Mouse (Mus musculus): ENCODE results near the gene Med15. TPM values are rescaled to one million over a fixed set of nuclear protein-coding genes. Genes with fewer than 3 reads are reported as not detected.

The Med15 gene
- polyA plus RNA-seq, 1 experiment from 2014 or later: 50.9 TPM

- DNase-seq (ENCODE audit: low spot score): no peak
- WGBS: 76% methylated on average over 2 of the region's 2 CpGs
- Histone ChIP-seq H3K4me1 (replicated peaks; ENCODE audit: control insufficient read depth, insufficient read depth, low read length) (no peaks in the 10 kb centered on the region), H3K4me3 (ENCODE audit: low read depth, low read length) (no peak overlapping the region), H3K4me2 (ENCODE audit: low read depth, low read length, severe bottlenecking) (no peak overlapping the region), H3K27ac (ENCODE audit: low read depth, low read length) (no peak overlapping the region), H3K9me3 (ENCODE audit: control insufficient read depth, low read length) (no peaks in the 10 kb centered on the region), H3K9ac (ENCODE audit: low read length) (no peak overlapping the region), H3K36me3 (ENCODE audit: control insufficient read depth, insufficient read depth, low read length) (no peaks in the 10 kb centered on the region), H3K27me3 (ENCODE audit: control insufficient read depth, insufficient read depth, low read length) (no peaks in the 10 kb centered on the region)
- no peak for ATAC-seq (replicated peaks; ENCODE audit: low FRiP score)
Observed at GRCm38 (mm10) chr16:17701043-17701405, 31.7 kb downstream of the Med15 start.

GRCm38 (mm10) chr16:17700386-17701042 is 32.2 kb downstream of the Med15 start:
- H3K4me1 ChIP-seq (replicated peaks; ENCODE audit: control insufficient read depth, insufficient read depth, low read length): no peaks in the 10 kb centered on the region
- H3K9ac ChIP-seq (ENCODE audit: low read length): no peak overlapping the region
- DNase-seq (ENCODE audit: low spot score) (no peak), ATAC-seq (replicated peaks; ENCODE audit: low FRiP score) (no peak)
- no peak overlapping the region for H3K4me2 ChIP-seq (ENCODE audit: low read depth, low read length, severe bottlenecking)
- no peak overlapping the region for H3K27ac ChIP-seq (ENCODE audit: low read depth, low read length)
- H3K4me3 ChIP-seq (ENCODE audit: low read depth, low read length): no peak overlapping the region
- no peaks in the 10 kb centered on the region for H3K27me3 ChIP-seq (ENCODE audit: control insufficient read depth, insufficient read depth, low read length)
- 93% methylated on average over 3 of the region's 3 CpGs for WGBS
- no peaks in the 10 kb centered on the region for H3K36me3 ChIP-seq (ENCODE audit: control insufficient read depth, insufficient read depth, low read length)
- H3K9me3 ChIP-seq (ENCODE audit: control insufficient read depth, low read length): no peaks in the 10 kb centered on the region

DNA sequence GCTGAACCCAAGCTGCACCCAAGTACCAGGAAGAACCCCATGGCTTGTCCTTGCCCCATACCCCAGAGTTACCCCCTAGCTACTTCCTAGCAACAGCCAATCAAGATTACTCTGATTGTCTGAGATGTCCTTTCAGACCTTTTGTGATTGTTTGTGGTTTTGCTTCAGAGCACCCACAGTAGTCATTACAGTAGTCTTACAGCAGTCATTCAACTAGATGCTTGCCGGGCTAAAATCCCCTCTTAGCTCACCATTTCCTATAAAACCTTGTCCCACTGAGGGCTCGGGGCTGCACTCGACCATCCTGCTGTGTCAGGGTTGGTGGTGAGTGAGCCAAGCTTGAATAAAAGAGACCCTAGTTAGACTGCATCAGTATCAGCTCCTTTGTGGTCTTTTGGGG is 37.8 kb downstream of the Med15 start:
- DNase-seq (ENCODE audit: low spot score): no peak
- no peaks in the 10 kb centered on the region for H3K27me3 ChIP-seq (ENCODE audit: control insufficient read depth, insufficient read depth, low read length)
- H3K4me1 ChIP-seq (replicated peaks; ENCODE audit: control insufficient read depth, insufficient read depth, low read length): no peaks in the 10 kb centered on the region
- H3K9ac ChIP-seq (ENCODE audit: low read length): no peak overlapping the region
- no peaks in the 10 kb centered on the region for H3K36me3 ChIP-seq (ENCODE audit: control insufficient read depth, insufficient read depth, low read length)
- WGBS: 82% methylated on average over 3 of the region's 3 CpGs
- H3K27ac ChIP-seq (ENCODE audit: low read depth, low read length): no peak overlapping the region
- no peak for ATAC-seq (replicated peaks; ENCODE audit: low FRiP score)
- no peaks in the 10 kb centered on the region for H3K9me3 ChIP-seq (ENCODE audit: control insufficient read depth, low read length)
- H3K4me2 ChIP-seq (ENCODE audit: low read depth, low read length, severe bottlenecking): no peak overlapping the region
- H3K4me3 ChIP-seq (ENCODE audit: low read depth, low read length): no peak overlapping the region

DNA sequence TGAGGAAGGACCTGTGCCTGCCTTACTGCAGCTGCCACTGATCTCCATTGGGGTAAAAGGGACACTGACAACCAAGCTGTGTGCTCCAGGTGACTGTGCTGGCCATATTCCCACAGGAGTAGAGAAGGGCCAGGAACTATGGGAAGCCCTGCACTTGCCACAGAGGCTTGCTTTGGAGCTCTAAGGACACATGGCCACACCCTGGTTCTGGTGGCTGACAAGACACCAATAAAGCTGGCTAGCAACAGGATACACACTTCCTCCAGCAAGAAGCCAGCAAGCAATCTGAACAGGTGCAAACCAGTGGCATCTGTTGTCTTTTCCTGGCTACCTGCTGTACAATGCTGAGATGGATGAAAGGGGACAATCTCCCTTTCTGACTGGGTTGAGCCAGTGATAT is 62.8 kb downstream of the Med15 start:
- ATAC-seq (replicated peaks; ENCODE audit: low FRiP score): no peak
- no peak for DNase-seq (ENCODE audit: low spot score)
- no peaks in the 10 kb centered on the region for H3K9me3 ChIP-seq (ENCODE audit: control insufficient read depth, low read length)
- no peak overlapping the region for H3K27ac ChIP-seq (ENCODE audit: low read depth, low read length)
- no peaks in the 10 kb centered on the region; the same call in 1 of the 2 replicates for H3K36me3 ChIP-seq (ENCODE audit: control insufficient read depth, insufficient read depth, low read length)
- H3K9ac ChIP-seq (ENCODE audit: low read length): no peak overlapping the region
- H3K27me3 ChIP-seq (ENCODE audit: control insufficient read depth, insufficient read depth, low read length): no peaks in the 10 kb centered on the region
- no peaks in the 10 kb centered on the region for H3K4me1 ChIP-seq (replicated peaks; ENCODE audit: control insufficient read depth, insufficient read depth, low read length)
- H3K4me3 ChIP-seq (ENCODE audit: low read depth, low read length): no peak overlapping the region
- no peak overlapping the region for H3K4me2 ChIP-seq (ENCODE audit: low read depth, low read length, severe bottlenecking)

- DNase-seq (ENCODE audit: low spot score) (no peak), ATAC-seq (replicated peaks; ENCODE audit: low FRiP score) (no peak)
- Histone ChIP-seq H3K9ac (ENCODE audit: low read length) (no peak overlapping the region), H3K9me3 (ENCODE audit: control insufficient read depth, low read length) (no peaks in the 10 kb centered on the region), H3K27ac (ENCODE audit: low read depth, low read length) (no peak overlapping the region), H3K4me3 (ENCODE audit: low read depth, low read length) (no peak overlapping the region), H3K4me1 (replicated peaks; ENCODE audit: control insufficient read depth, insufficient read depth, low read length) (no peaks in the 10 kb centered on the region), H3K27me3 (ENCODE audit: control insufficient read depth, insufficient read depth, low read length) (no peaks in the 10 kb centered on the region), H3K36me3 (ENCODE audit: control insufficient read depth, insufficient read depth, low read length) (no peaks in the 10 kb centered on the region; the same call in 1 of the 2 replicates), H3K4me2 (ENCODE audit: low read depth, low read length, severe bottlenecking) (no peak overlapping the region)
Observed at GRCm38 (mm10) chr16:17665568-17665967, 67.1 kb downstream of the Med15 start.

DNA sequence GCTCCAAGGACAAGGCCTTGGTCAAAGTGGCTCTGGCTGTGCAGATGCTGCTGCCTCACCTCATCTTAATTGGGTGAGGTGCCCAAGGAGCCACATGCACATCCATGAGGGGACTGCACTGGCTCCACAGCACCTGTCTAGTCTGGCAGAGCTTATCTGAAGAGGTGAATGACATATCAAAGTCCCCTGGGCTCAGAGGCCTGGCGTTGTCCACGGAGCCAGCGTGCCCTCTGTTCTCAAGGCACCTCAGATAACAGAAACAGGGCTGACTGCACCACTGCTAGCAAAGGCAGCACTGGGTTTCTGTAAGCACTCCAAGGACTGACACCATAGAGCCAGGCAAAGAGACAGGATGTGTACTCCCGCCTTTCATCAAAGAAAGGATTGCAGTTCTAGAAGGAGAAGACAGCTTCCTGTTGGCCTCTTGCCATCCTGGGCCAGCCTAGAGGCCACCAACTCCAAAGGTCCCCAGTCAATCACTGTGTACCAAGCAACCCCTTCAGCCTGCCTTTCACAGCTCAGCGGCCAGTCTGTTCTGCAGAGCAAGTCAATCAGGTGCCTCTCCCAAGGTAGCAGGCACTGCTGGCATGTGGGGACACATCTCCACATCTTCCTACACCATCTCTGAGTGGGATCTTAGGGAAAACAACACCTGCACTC is 76.3 kb downstream of the Med15 start:
- Histone ChIP-seq H3K4me2 (ENCODE audit: low read depth, low read length, severe bottlenecking) (no peak overlapping the region), H3K9ac (ENCODE audit: low read length) (no peak overlapping the region), H3K4me3 (ENCODE audit: low read depth, low read length) (no peak overlapping the region), H3K27ac (ENCODE audit: low read depth, low read length) (no peak overlapping the region), H3K27me3 (ENCODE audit: control insufficient read depth, insufficient read depth, low read length) (no peaks in the 10 kb centered on the region), H3K4me1 (replicated peaks; ENCODE audit: control insufficient read depth, insufficient read depth, low read length) (no peaks in the 10 kb centered on the region), H3K9me3 (ENCODE audit: control insufficient read depth, low read length) (no peaks in the 10 kb centered on the region), H3K36me3 (ENCODE audit: control insufficient read depth, insufficient read depth, low read length) (peaks cover 5% of the 10 kb centered on the region; the same call in 1 of the 2 replicates)
- WGBS: 96% methylated on average over 5 of the region's 5 CpGs
- DNase-seq (ENCODE audit: low spot score): no peak
- no peak for ATAC-seq (replicated peaks; ENCODE audit: low FRiP score)

GRCm38 (mm10) chr16:17654188-17654795 is 78.4 kb downstream of the Med15 start:
- H3K27me3 ChIP-seq (ENCODE audit: control insufficient read depth, insufficient read depth, low read length): no peaks in the 10 kb centered on the region
- 83% methylated on average over 4 of the region's 4 CpGs for WGBS
- H3K9me3 ChIP-seq (ENCODE audit: control insufficient read depth, low read length): no peaks in the 10 kb centered on the region
- no peaks in the 10 kb centered on the region for H3K4me1 ChIP-seq (replicated peaks; ENCODE audit: control insufficient read depth, insufficient read depth, low read length)
- DNase-seq (ENCODE audit: low spot score): no peak
- no peak overlapping the region for H3K4me3 ChIP-seq (ENCODE audit: low read depth, low read length)
- peaks cover 5% of the 10 kb centered on the region; the same call in 1 of the 2 replicates for H3K36me3 ChIP-seq (ENCODE audit: control insufficient read depth, insufficient read depth, low read length)
- H3K27ac ChIP-seq (ENCODE audit: low read depth, low read length): no peak overlapping the region
- no peak overlapping the region for H3K9ac ChIP-seq (ENCODE audit: low read length)
- ATAC-seq (replicated peaks; ENCODE audit: low FRiP score): no peak
- no peak overlapping the region for H3K4me2 ChIP-seq (ENCODE audit: low read depth, low read length, severe bottlenecking)

DNA sequence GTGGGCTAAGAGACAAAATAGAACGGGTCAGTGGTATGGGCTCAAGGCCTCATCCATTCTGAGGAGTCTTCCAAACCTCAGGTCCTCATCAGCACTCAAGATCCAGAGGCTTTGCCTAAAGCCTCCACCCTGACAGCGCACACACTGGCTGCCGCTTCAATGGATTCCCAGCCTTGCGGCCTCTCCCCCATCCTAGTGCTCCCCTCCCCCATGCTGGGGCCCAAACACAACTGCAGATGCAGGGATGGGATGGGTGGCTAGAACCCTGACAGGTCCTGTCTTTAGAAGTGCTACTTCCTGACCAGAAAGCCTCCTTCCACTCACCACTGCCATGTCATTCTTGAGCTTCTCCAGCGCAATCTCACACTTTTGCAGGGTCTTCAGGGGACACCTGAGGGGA is 79.1 kb downstream of the Med15 start:
- ATAC-seq (replicated peaks; ENCODE audit: low FRiP score): no peak
- Histone ChIP-seq H3K4me1 (replicated peaks; ENCODE audit: control insufficient read depth, insufficient read depth, low read length) (no peaks in the 10 kb centered on the region), H3K36me3 (ENCODE audit: control insufficient read depth, insufficient read depth, low read length) (peaks cover 5% of the 10 kb centered on the region; the same call in 1 of the 2 replicates), H3K27me3 (ENCODE audit: control insufficient read depth, insufficient read depth, low read length) (no peaks in the 10 kb centered on the region), H3K9me3 (ENCODE audit: control insufficient read depth, low read length) (no peaks in the 10 kb centered on the region), H3K27ac (ENCODE audit: low read depth, low read length) (no peak overlapping the region), H3K9ac (ENCODE audit: low read length) (no peak overlapping the region), H3K4me3 (ENCODE audit: low read depth, low read length) (no peak overlapping the region), H3K4me2 (ENCODE audit: low read depth, low read length, severe bottlenecking) (no peak overlapping the region)
- 96% methylated on average over 5 of the region's 5 CpGs for WGBS
- no peak for DNase-seq (ENCODE audit: low spot score)

Measured in forebrain, embryonic 11.5 days (tissue).